Mouse (Mus musculus) MEL (cell line): ENCODE measurements around the gene Wdr19. TPM values are rescaled to one million over a fixed set of nuclear protein-coding genes. Genes with fewer than 3 reads are reported as not detected.

ENCODE experiments used
- DNase-seq: peaks from one replicate; pipeline ENCODE4 v3.0.0; 2011; ENCODE audit warnings: low read depth, low spot score
- H3K27ac ChIP-seq: 2 replicates; pipeline ENCODE4 v1.5.1; 2012; ENCODE audit warnings: low read depth, mild to moderate bottlenecking, control low read depth, low read length, moderate library complexity; ENCODE audit not compliant: control insufficient read depth
- H3K27me3 ChIP-seq, 2 experiments: fragments of 150-350 bp in 1 of 2; sonication (generic) in 1 of 2; 2 replicates each; pipeline ENCODE4 v1.6.1; 2012; ENCODE audit warnings: low read length in 2 of 2, mild to moderate bottlenecking in 2 of 2, improper control_type of control experiment in 1 of 2, moderate library complexity in 1 of 2; ENCODE audit not compliant: insufficient read depth in 2 of 2, control insufficient read depth in 1 of 2
- H3K36me3 ChIP-seq, 2 experiments: 2 replicates each; pipeline ENCODE4 v1.6.1; 2012 to 2014; ENCODE audit warnings: low read length in 2 of 2, improper control_type of control experiment in 1 of 2, inconsistent platforms in 1 of 2, mild to moderate bottlenecking in 1 of 2; ENCODE audit not compliant: insufficient read depth in 2 of 2, control insufficient read depth in 1 of 2
- H3K4me1 ChIP-seq, 2 experiments: fragments of 150-350 bp in 1 of 2; sonication (generic) in 1 of 2; 2 replicates each; pipeline ENCODE4 v1.6.1; 2012; ENCODE audit warnings: low read length in 2 of 2, improper control_type of control experiment in 1 of 2, mild to moderate bottlenecking in 1 of 2; ENCODE audit not compliant: insufficient read depth in 2 of 2, control insufficient read depth in 1 of 2
- H3K4me3 ChIP-seq, 2 experiments: fragments of 150-350 bp in 1 of 2; sonication (generic) in 1 of 2; 2 replicates each; pipeline ENCODE4 v1.5.1; 2012; ENCODE audit warnings: low read depth in 2 of 2, low read length in 2 of 2, mild to moderate bottlenecking in 2 of 2, moderate library complexity in 2 of 2, control low read depth in 1 of 2, improper control_type of control experiment in 1 of 2; ENCODE audit not compliant: control insufficient read depth in 1 of 2, insufficient read depth in 1 of 2
- H3K79me2 ChIP-seq: 2 replicates; pipeline ENCODE4 v1.6.1; 2012; ENCODE audit warnings: mild to moderate bottlenecking, low read length, moderate library complexity; ENCODE audit not compliant: control insufficient read depth, poor library complexity, insufficient read depth
- H3K9ac ChIP-seq: 2 replicates; pipeline ENCODE4 v1.6.1; 2012; ENCODE audit warnings: low read depth, mild to moderate bottlenecking, control low read depth, low read length, moderate library complexity; ENCODE audit not compliant: control insufficient read depth, poor library complexity, severe bottlenecking
- H3K9me3 ChIP-seq: fragments of 150-350 bp; sonication (generic); replicated peaks from 2 replicates; pipeline ENCODE4 v1.6.1; 2012; ENCODE audit warnings: mild to moderate bottlenecking, low read length, improper control_type of control experiment, moderate library complexity; ENCODE audit not compliant: insufficient read depth
- CHD2 ChIP-seq: IDR thresholded peaks from 2 replicates; pipeline ENCODE4 v1.6.1; 2011; ENCODE audit warnings: low read length, improper control_type of control experiment
- E2F4 ChIP-seq: IDR thresholded peaks from 2 replicates; pipeline ENCODE4 v1.6.1; 2011; ENCODE audit warnings: low read depth, low read length, improper control_type of control experiment, borderline replicate concordance
- EP300 ChIP-seq, 2 experiments: IDR thresholded peaks; 2 replicates each; pipeline ENCODE4 v1.6.1; 2011; ENCODE audit warnings: improper control_type of control experiment in 2 of 2, low read length in 2 of 2, low read depth in 1 of 2, mild to moderate bottlenecking in 1 of 2
- ETS1 ChIP-seq: IDR thresholded peaks from 2 replicates; pipeline ENCODE4 v1.6.1; 2012; ENCODE audit warnings: low read depth, mild to moderate bottlenecking, inconsistent platforms, low read length, improper control_type of control experiment, moderate library complexity
- GABPA ChIP-seq: IDR thresholded peaks from 2 replicates; pipeline ENCODE4 v1.6.1; 2012; ENCODE audit warnings: low read depth, mild to moderate bottlenecking, inconsistent platforms, low read length, improper control_type of control experiment, moderate library complexity
- GATA1 ChIP-seq: IDR thresholded peaks from 2 replicates; pipeline ENCODE4 v1.6.1; 2011; ENCODE audit warnings: low read depth, low read length, improper control_type of control experiment
- KAT2A ChIP-seq: conservative IDR thresholded peaks from 2 replicates; pipeline ENCODE4 v1.6.1; 2012; ENCODE audit warnings: low read depth, low read length, improper control_type of control experiment, inconsistent platforms
- MAFK ChIP-seq: IDR thresholded peaks from 2 replicates; pipeline ENCODE4 v1.6.1; 2011; ENCODE audit warnings: low read depth, mild to moderate bottlenecking, low read length, improper control_type of control experiment, borderline replicate concordance
- MAX ChIP-seq: IDR thresholded peaks from 2 replicates; pipeline ENCODE4 v1.6.1; 2011; ENCODE audit warnings: low read length, improper control_type of control experiment
- NELFE ChIP-seq: IDR thresholded peaks from 2 replicates; pipeline ENCODE4 v1.6.1; 2011; ENCODE audit warnings: low read depth, low read length, improper control_type of control experiment
- POLR2A ChIP-seq, 2 experiments: IDR thresholded peaks; 2 replicates each; pipeline ENCODE4 v1.6.1; 2011 to 2012; ENCODE audit warnings: low read length in 2 of 2, mild to moderate bottlenecking in 2 of 2, control low read depth in 1 of 2, improper control_type of control experiment in 1 of 2, low read depth in 1 of 2, moderate library complexity in 1 of 2; ENCODE audit not compliant: control insufficient read depth in 1 of 2, insufficient read depth in 1 of 2, poor library complexity in 1 of 2
- POLR2AphosphoS2 ChIP-seq: IDR thresholded peaks from 2 replicates; pipeline ENCODE4 v1.6.1; 2011; ENCODE audit warnings: low read length, improper control_type of control experiment
- RCOR1 ChIP-seq: IDR thresholded peaks from 2 replicates; pipeline ENCODE4 v1.6.1; 2012; ENCODE audit warnings: low read depth, mild to moderate bottlenecking, inconsistent platforms, low read length, improper control_type of control experiment
- SMC3 ChIP-seq: IDR thresholded peaks from 2 replicates; pipeline ENCODE4 v1.6.1; 2011; ENCODE audit warnings: low read depth, low read length, improper control_type of control experiment
- TAL1 ChIP-seq: IDR thresholded peaks from 2 replicates; pipeline ENCODE4 v1.6.1; 2012; ENCODE audit warnings: mild to moderate bottlenecking, inconsistent platforms, low read length, moderate library complexity, mixed read lengths
- TCF12 ChIP-seq: IDR thresholded peaks from 2 replicates; pipeline ENCODE4 v1.6.1; 2014; ENCODE audit warnings: low read depth, mild to moderate bottlenecking, inconsistent platforms, low read length, improper control_type of control experiment, moderate library complexity
- UBTF ChIP-seq: IDR thresholded peaks from 2 replicates; pipeline ENCODE4 v1.6.1; 2012; ENCODE audit warnings: low read depth, mild to moderate bottlenecking, inconsistent platforms, low read length, improper control_type of control experiment, moderate library complexity, borderline replicate concordance; ENCODE audit not compliant: insufficient read depth
- USF1 ChIP-seq: IDR thresholded peaks from 2 replicates; pipeline ENCODE4 v1.6.1; 2014; ENCODE audit warnings: low read depth, mild to moderate bottlenecking, inconsistent platforms, low read length, improper control_type of control experiment, moderate library complexity
- ZC3H11A ChIP-seq: IDR thresholded peaks from 2 replicates; pipeline ENCODE4 v1.6.1; 2012; ENCODE audit warnings: low read depth, mild to moderate bottlenecking, inconsistent platforms, low read length, improper control_type of control experiment
- polyA plus RNA-seq, 2 experiments: library from polyadenylated mRNA; stranded (reverse) in 1 of 2; unstranded in 1 of 2; fragments of >175 nt in 1 of 2; fragments of >200 nt in 1 of 2; gene quantifications; 2 replicates each; pipeline versions ENCODE4 v1.2.1 to v1.2.4; 2012; ENCODE audit warnings: low replicate concordance in 2 of 2, low read depth in 1 of 2; ENCODE audit not compliant: insufficient read length in 2 of 2, insufficient read depth in 1 of 2, missing spikeins in 1 of 2
- total RNA-seq: library from RNA; depleted of rRNA; stranded (reverse); fragments of 300-350 nt; gene quantifications from 2 replicates; pipeline ENCODE4 v1.2.3, GENCODE M21; 2012

Wdr19 gene
- total and polyA plus RNA-seq, 3 experiments, result 0.27 to 0.81 TPM; not detected in 1

GRCm38 (mm10) chr5:65217305-65218269 lies 18.1 kb downstream of the Wdr19 start:
- no peak for DNase-seq
- Histone ChIP-seq H3K4me3 (no peak overlapping the region), H3K27ac (no peak overlapping the region), H3K79me2 (no peaks in the 10 kb centered on the region), H3K4me1 (no peaks in the 10 kb centered on the region), H3K36me3 (no peaks in the 10 kb centered on the region), H3K27me3 (no peaks in the 10 kb centered on the region; a peak in 2 of 4 replicates), H3K9ac (no peak overlapping the region), H3K9me3 (no peaks in the 10 kb centered on the region)
- TF ChIP-seq E2F4, result no peak
- TF ChIP-seq TAL1, result no peak
- TF ChIP-seq POLR2AphosphoS2, result no peak
- TF ChIP-seq MAX, result no peak
- no peak for TF ChIP-seq ETS1
- no peak for TF ChIP-seq GABPA
- TF ChIP-seq ZC3H11A, result no peak
- no peak for TF ChIP-seq EP300 (IDR thresholded peaks at IDR 0.05; ENCODE audit: low read depth in 1 of 2, low read length in 2 of 2)
- TF ChIP-seq CHD2, result no peak
- TF ChIP-seq GATA1, result no peak
- TF ChIP-seq POLR2A (IDR thresholded peaks at IDR 0.05; ENCODE audit: control insufficient read depth in 1 of 2, insufficient read depth in 1 of 2, low read depth in 1 of 2, low read length in 2 of 2, poor library complexity in 1 of 2), result no peak
- TF ChIP-seq RCOR1, result no peak
- TF ChIP-seq MAFK, result no peak
- no peak for TF ChIP-seq KAT2A
- no peak for TF ChIP-seq USF1
- no peak for TF ChIP-seq UBTF
- TF ChIP-seq NELFE, result no peak

GRCm38 (mm10) chr5:65221037-65221436 lies 21.5 kb downstream of the Wdr19 start:
- H3K4me3 ChIP-seq, result no peak overlapping the region
- H3K4me1 ChIP-seq, result no peaks in the 10 kb centered on the region
- no peak overlapping the region for H3K9ac ChIP-seq
- DNase-seq, result no peak
- no peaks in the 10 kb centered on the region for H3K9me3 ChIP-seq
- no peaks in the 10 kb centered on the region for H3K36me3 ChIP-seq
- H3K79me2 ChIP-seq, result no peaks in the 10 kb centered on the region
- no peak for TF ChIP-seq TCF12
- no peak for TF ChIP-seq SMC3
- TF ChIP-seq KAT2A, result no peak
- TF ChIP-seq POLR2A (IDR thresholded peaks at IDR 0.05; ENCODE audit: control insufficient read depth in 1 of 2, insufficient read depth in 1 of 2, low read depth in 1 of 2, low read length in 2 of 2, poor library complexity in 1 of 2), result no peak
- no peak for TF ChIP-seq UBTF
- no peak for TF ChIP-seq EP300 (IDR thresholded peaks at IDR 0.05; ENCODE audit: low read depth in 1 of 2, low read length in 2 of 2)
- no peak overlapping the region for H3K27ac ChIP-seq
- no peaks in the 10 kb centered on the region for H3K27me3 ChIP-seq
